ENCODE assay signal across 11 mouse cellular contexts in genomic region chr12:86276463-86276862, GRCm38 (mm10).
"Had no signal": no experiment of that assay in that cellular context is flagged by ENCODE, and none has a peak within 500 bp of the region (broad histone marks: within the 10 kb centered on the region; RNA-seq: fewer than 3 reads in every experiment).

No protein-coding gene starts in this region.

- H3K9ac ChIP-seq: limb, embryonic 15.5 days; liver, embryonic 12.5 days; lung, embryonic 14.5 days; stomach, embryonic 15.5 days had no signal

- ATAC-seq: liver, embryonic 12.5 days; midbrain, embryonic 16.5 days had no signal

- DNase-seq: lung, embryonic 14.5 days; lung, postnatal 14 days; right cerebral cortex, postnatal 14 days; thymus, adult 2 months; thymus, postnatal 25 days had no signal

- H3K9me3 ChIP-seq: limb, embryonic 15.5 days; liver, embryonic 12.5 days; stomach, embryonic 15.5 days had no signal

- H3K4me2 ChIP-seq: limb, embryonic 15.5 days; liver, embryonic 12.5 days; lung, embryonic 14.5 days; stomach, embryonic 15.5 days had no signal

- H3K4me1 ChIP-seq: limb, embryonic 15.5 days; liver, embryonic 12.5 days; stomach, embryonic 15.5 days had no signal

- H3K27ac ChIP-seq: kidney, postnatal 0 days; limb, embryonic 15.5 days; liver, embryonic 12.5 days; macrophage; stomach, embryonic 15.5 days had no signal

- H3K27me3 ChIP-seq: limb, embryonic 15.5 days; liver, embryonic 12.5 days; stomach, embryonic 15.5 days had no signal

- H3K4me3 ChIP-seq: limb, embryonic 15.5 days; liver, embryonic 12.5 days; stomach, embryonic 15.5 days had no signal
